Mouse (Mus musculus) intestine, embryonic 15.5 days (tissue): ENCODE measurements at regions not wholly inside any gene's neighbourhood (a gene's known extent, or its start where the extent isn't known, plus 50 kb on each side); places are given as distances from the start of the nearest gene placed in this dataset.

Source experiments
- ATAC-seq: fragments of 200-750 bp; cut with Nextera tagmentation; 2 replicates; pipeline ENCODE4 v1.8.0; 2017; ENCODE audit warnings: moderate TSS enrichment, moderate library complexity
- H3K27ac ChIP-seq: fragments of 300-500 bp; sonication (generic); 2 replicates; pipeline ENCODE4 v1.5.1; 2015; ENCODE audit warnings: mild to moderate bottlenecking, inconsistent platforms
- H3K27me3 ChIP-seq: fragments of 300-500 bp; sonication (generic); replicated peaks from 2 replicates; pipeline ENCODE4 v1.6.1; 2015; ENCODE audit warnings: inconsistent platforms
- H3K36me3 ChIP-seq: fragments of 300-500 bp; sonication (generic); 2 replicates; pipeline ENCODE4 v1.6.1; 2015; ENCODE audit warnings: inconsistent platforms
- H3K4me1 ChIP-seq: fragments of 300-500 bp; sonication (generic); replicated peaks from 2 replicates; pipeline ENCODE4 v1.6.1; 2015; ENCODE audit warnings: inconsistent platforms
- H3K4me2 ChIP-seq: fragments of 300-500 bp; sonication (generic); replicated peaks from 2 replicates; pipeline ENCODE4 v1.6.1; 2015; ENCODE audit warnings: mild to moderate bottlenecking, inconsistent platforms
- H3K4me3 ChIP-seq: fragments of 300-500 bp; sonication (generic); replicated peaks from 2 replicates; pipeline ENCODE4 v1.5.1; 2015; ENCODE audit warnings: inconsistent platforms
- H3K9ac ChIP-seq: fragments of 300-500 bp; sonication (generic); 2 replicates; pipeline ENCODE4 v1.6.1; 2015; ENCODE audit warnings: inconsistent platforms
- H3K9me3 ChIP-seq: fragments of 300-500 bp; sonication (generic); 2 replicates; pipeline ENCODE4 v1.6.1; 2016; ENCODE audit warnings: inconsistent platforms
- WGBS: fragments of 180-500 bp; shearing (Covaris S2); methylation state at CpG from one replicate; pipeline ENCODE4 v1.1.7; 2015; 5-methylcytosine and 5-hydroxymethylcytosine counted together

DNA sequence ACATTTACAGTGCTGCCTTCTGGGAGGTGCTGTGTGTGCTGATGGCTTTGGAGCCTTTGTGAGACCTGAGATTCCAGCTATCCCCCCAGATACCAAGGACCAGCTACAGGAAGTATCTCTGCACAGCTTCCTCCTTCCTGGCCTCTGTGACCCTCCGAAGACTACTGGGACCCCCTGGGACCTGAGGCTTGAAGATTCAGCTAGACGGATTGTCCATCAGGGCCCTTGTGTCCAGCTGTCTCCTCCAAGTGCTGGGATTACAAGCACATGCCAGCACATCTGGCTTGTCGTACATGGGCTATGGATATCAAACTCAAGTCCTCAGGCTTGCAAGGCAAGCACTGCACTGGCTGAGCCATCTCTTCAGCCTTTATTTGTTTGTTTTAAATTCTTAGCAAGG lies 71.7 kb upstream of the Mpp6 start:
- no peaks in the 10 kb centered on the region for H3K9me3 ChIP-seq
- 27% methylated on average over 3 of the region's 3 CpGs for WGBS
- 0 out of 2 replicates have a peak, but pooled peaks cover 2% of the 10 kb centered on the region for H3K4me1 ChIP-seq
- ATAC-seq = no peak
- H3K36me3 ChIP-seq = no peaks in the 10 kb centered on the region
- no peak overlapping the region for H3K4me2 ChIP-seq
- H3K9ac ChIP-seq = no peak overlapping the region
- no peak overlapping the region for H3K27ac ChIP-seq
- H3K4me3 ChIP-seq = no peak overlapping the region
- H3K27me3 ChIP-seq = no peaks in the 10 kb centered on the region; the same call in 1 of the 2 replicates

DNA sequence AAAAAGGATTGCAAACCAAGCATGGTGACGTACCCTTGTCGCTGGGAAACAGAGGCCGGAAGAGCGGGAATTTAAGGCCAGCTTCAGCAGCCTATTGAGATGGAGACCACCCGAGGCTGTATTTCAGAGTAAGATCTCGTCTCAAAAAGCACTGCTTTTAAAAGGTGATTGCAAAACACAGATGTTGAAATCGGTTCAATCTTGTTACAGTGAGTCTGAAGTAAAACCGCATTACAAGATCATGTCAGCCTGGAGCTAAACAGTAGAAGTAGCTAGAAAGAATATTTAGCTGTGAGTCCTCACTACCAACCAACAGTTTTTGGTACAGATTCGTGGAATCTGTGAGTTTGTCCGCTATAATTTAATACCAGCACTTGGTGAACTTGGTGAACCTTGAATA lies 69.0 kb upstream of the Mpp6 start:
- Histone ChIP-seq H3K9me3 (no peaks in the 10 kb centered on the region), H3K9ac (no peak overlapping the region), H3K27me3 (no peaks in the 10 kb centered on the region), H3K4me2 (no peak overlapping the region), H3K4me3 (no peak overlapping the region), H3K27ac (no peak overlapping the region), H3K4me1 (0 out of 2 replicates have a peak, but pooled peaks cover 2% of the 10 kb centered on the region), H3K36me3 (no peaks in the 10 kb centered on the region)
- WGBS = 85% methylated on average over 10 of the region's 10 CpGs
- ATAC-seq = no peak

- no peaks in the 10 kb centered on the region for H3K36me3 ChIP-seq
- H3K9ac ChIP-seq = no peak overlapping the region
- no peak overlapping the region for H3K4me3 ChIP-seq
- no peak overlapping the region for H3K27ac ChIP-seq
- H3K9me3 ChIP-seq = no peaks in the 10 kb centered on the region
- 40% methylated on average over 3 of the region's 3 CpGs for WGBS
- no peak for ATAC-seq
- no peak overlapping the region for H3K4me2 ChIP-seq
- H3K4me1 ChIP-seq = 0 out of 2 replicates have a peak, but pooled peaks cover 2% of the 10 kb centered on the region
- H3K27me3 ChIP-seq = no peaks in the 10 kb centered on the region
These were observed 67.9 kb upstream of the Mpp6 start for GRCm38 (mm10) chr6:50042127-50042526.

- Histone ChIP-seq H3K27me3 (no peaks in the 10 kb centered on the region), H3K4me3 (no peak overlapping the region), H3K4me1 (no peaks in the 10 kb centered on the region), H3K9me3 (no peaks in the 10 kb centered on the region), H3K36me3 (no peaks in the 10 kb centered on the region), H3K27ac (no peak overlapping the region), H3K9ac (no peak overlapping the region), H3K4me2 (no peak overlapping the region)
- no peak for ATAC-seq
- 65% methylated on average over 1 of the region's 1 CpGs for WGBS
These were observed 65.9 kb upstream of the Mpp6 start for GRCm38 (mm10) chr6:50044165-50044564.

DNA sequence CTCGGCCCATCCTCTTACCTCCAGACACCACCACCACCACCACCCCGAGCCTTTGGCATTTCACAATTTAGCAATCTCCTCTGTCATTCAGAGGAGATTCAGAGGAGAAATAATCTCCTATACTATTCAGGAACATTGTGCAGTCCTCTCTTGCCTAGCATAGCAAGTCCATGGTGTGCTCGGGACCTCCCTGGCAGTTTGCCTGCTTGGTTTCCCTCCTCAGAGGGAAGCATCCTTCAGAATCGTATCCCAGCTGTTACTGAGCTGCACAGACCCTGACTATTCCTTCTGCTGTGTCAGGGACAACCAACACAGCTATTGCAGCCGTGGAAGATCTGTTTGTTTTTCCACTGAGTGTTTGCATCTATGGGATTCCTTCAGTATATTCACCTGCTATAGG lies 63.3 kb upstream of the Mpp6 start:
- 46% methylated on average over 5 of the region's 5 CpGs for WGBS
- H3K27ac ChIP-seq = no peak overlapping the region
- no peak overlapping the region for H3K9ac ChIP-seq
- ATAC-seq = no peak
- H3K9me3 ChIP-seq = no peaks in the 10 kb centered on the region
- no peaks in the 10 kb centered on the region for H3K4me1 ChIP-seq
- H3K27me3 ChIP-seq = no peaks in the 10 kb centered on the region
- H3K4me2 ChIP-seq = no peak overlapping the region
- no peak overlapping the region for H3K4me3 ChIP-seq
- H3K36me3 ChIP-seq = no peaks in the 10 kb centered on the region

DNA sequence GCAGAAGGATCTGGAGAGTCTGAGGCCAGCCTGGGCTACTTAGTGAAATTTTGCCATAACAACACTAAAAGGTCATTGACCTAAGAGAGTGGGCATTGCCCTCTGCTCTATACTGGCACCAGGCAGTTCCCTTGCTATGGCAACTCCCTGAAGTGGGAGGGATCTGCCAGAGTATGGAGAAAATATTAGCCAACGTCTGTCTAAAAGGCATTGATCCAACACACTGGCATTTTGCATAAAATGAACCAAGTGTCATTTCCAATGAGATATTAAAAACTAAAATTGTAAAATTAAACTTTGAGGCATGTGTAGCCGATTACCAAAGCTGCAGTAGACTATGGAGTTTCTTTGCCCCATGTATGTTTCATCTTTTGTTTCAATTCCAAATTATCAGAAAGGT lies 57.6 kb upstream of the Mpp6 start:
- ATAC-seq = no peak
- H3K9ac ChIP-seq = no peak overlapping the region
- H3K4me2 ChIP-seq = no peak overlapping the region
- no peak overlapping the region for H3K27ac ChIP-seq
- no peaks in the 10 kb centered on the region for H3K9me3 ChIP-seq
- H3K36me3 ChIP-seq = no peaks in the 10 kb centered on the region
- H3K4me3 ChIP-seq = no peak overlapping the region
- 71% methylated on average over 2 of the region's 2 CpGs for WGBS
- H3K4me1 ChIP-seq = no peaks in the 10 kb centered on the region
- H3K27me3 ChIP-seq = no peaks in the 10 kb centered on the region

DNA sequence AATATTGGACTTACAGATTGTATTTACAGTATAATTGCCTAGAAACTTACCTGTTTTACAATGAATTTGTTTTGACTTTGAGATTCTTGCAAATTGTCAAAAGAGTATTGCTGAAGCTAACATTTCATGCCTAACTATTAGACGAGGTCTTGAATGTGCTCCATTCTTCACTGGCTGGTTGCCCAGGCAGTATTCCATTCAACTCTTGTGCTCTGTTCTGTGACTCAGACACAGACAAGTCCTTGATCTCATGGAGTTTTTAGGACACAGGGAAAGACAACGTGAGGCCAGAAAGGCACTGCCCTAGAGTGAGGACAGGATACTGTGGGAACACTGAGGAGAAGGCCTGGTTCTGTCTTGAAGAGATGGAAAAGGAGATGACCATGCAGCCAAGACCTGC lies 57.0 kb upstream of the Mpp6 start:
- Histone ChIP-seq H3K4me3 (no peak overlapping the region), H3K9ac (no peak overlapping the region), H3K36me3 (no peaks in the 10 kb centered on the region), H3K4me1 (no peaks in the 10 kb centered on the region), H3K9me3 (no peaks in the 10 kb centered on the region), H3K27ac (no peak overlapping the region), H3K4me2 (no peak overlapping the region), H3K27me3 (no peaks in the 10 kb centered on the region)
- 71% methylated on average over 2 of the region's 2 CpGs for WGBS
- no peak for ATAC-seq

GRCm38 (mm10) chr6:50054233-50054632 lies 55.8 kb upstream of the Mpp6 start:
- H3K4me2 ChIP-seq = no peak overlapping the region

DNA sequence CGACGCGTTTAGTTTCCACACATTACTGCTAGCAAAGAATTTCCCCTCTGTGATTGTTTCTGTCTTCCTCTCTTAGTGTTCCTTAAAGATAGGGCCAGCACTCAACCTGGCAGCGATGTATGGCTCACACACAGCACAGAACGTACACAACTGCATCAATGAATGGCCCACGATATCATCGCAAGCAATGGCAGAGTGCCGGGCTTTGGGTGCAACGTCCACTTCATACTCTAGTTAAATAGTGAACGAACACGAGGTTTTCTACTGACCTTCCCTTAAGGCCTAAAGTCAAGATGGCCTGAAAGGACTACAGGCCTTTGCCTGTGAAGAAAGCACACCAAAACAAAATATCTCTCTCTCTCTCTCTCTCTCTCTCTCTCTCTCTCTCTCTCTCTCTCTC lies 51.4 kb upstream of the Mpp6 start:
- Histone ChIP-seq H3K4me3 (no peak overlapping the region), H3K9me3 (no peaks in the 10 kb centered on the region), H3K4me1 (no peaks in the 10 kb centered on the region), H3K27me3 (no peaks in the 10 kb centered on the region), H3K9ac (no peak overlapping the region), H3K4me2 (no peak overlapping the region), H3K36me3 (no peaks in the 10 kb centered on the region), H3K27ac (no peak overlapping the region)
- ATAC-seq = no peak
- 88% methylated on average over 11 of the region's 11 CpGs for WGBS

More at GRCm38 (mm10) chr6:50054233-50054632, 55.8 kb upstream of the Mpp6 start:
- Histone ChIP-seq H3K36me3 (no peaks in the 10 kb centered on the region), H3K27me3 (no peaks in the 10 kb centered on the region), H3K9me3 (no peaks in the 10 kb centered on the region), H3K27ac (no peak overlapping the region), H3K9ac (no peak overlapping the region), H3K4me1 (no peaks in the 10 kb centered on the region), H3K4me3 (no peak overlapping the region)
- WGBS = 91% methylated on average over 13 of the region's 13 CpGs
- no peak for ATAC-seq

DNA sequence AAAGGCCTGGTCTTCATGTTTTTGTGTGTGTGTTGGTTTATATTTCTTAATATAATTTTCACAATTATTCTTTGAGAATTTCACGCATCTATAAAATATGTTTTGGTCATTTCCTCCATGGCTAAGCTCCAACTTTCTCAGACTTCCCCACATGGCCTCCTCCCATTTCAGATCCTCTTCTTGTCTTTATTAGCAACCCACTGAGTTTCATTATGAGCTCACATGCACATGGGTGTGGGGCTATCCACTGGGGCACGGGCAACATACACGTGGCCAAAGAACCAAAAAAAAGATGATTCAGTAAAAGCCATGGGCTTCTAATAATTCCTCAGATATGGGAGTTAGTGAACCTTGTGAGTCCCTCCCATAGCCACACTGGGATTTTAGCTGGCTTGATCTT lies 50.1 kb upstream of the Mpp6 start:
- Histone ChIP-seq H3K27me3 (no peaks in the 10 kb centered on the region), H3K9me3 (no peaks in the 10 kb centered on the region), H3K4me2 (no peak overlapping the region), H3K4me1 (no peaks in the 10 kb centered on the region), H3K9ac (no peak overlapping the region), H3K36me3 (no peaks in the 10 kb centered on the region), H3K4me3 (no peak overlapping the region), H3K27ac (no peak overlapping the region)
- no peak for ATAC-seq
- 91% methylated on average over 3 of the region's 3 CpGs for WGBS
